Mouse (Mus musculus) spleen, postnatal 10 days (tissue): ENCODE results near the gene Tdo2.

ENCODE experiments used
- DNase-seq, 2 experiments: peaks; one replicate each; pipeline ENCODE4 v3.0.0; 2021 to 2022; ENCODE audit warnings: low spot score in 2 of 2

The Tdo2 gene

DNA sequence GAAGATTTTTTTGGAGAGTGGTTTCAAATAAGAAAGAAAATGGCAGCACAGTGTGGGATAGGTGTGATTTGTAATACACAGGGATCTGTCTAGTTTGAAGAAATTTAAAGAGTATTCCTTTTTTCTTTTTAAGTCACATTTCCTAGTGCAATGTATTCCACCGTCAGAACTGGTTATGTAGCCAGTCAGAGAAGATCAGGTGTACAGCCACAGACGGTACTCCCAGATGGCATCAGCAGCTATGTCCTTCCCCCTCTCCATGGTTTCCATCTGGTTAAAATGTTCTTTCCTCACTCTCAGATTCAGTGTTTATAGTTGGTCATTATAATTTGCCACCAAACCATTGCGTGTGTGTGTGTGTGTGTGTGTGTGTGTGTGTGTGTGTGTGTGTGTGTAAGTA is 32.9 kb downstream of the Tdo2 start:
- no peak for DNase-seq

DNA sequence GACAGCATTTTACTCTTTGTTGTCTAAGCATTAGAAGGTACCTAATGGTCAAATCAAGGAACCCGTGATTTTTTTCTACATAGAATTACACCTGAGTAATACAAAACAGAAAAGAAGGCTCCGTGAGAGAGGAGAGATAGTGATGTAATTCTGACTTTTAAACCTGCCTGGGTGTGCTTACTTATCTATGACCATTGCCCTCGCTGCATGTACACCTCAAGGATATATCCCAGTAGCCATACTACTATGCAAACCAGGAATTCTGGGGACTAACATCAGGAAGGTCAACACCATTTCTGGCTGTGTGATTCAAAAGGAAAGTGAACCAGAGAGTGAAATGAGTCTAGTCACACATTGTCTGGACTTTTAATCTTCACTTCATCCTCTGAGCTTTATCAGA is 33.7 kb downstream of the Tdo2 start:
- DNase-seq: no peak

DNA sequence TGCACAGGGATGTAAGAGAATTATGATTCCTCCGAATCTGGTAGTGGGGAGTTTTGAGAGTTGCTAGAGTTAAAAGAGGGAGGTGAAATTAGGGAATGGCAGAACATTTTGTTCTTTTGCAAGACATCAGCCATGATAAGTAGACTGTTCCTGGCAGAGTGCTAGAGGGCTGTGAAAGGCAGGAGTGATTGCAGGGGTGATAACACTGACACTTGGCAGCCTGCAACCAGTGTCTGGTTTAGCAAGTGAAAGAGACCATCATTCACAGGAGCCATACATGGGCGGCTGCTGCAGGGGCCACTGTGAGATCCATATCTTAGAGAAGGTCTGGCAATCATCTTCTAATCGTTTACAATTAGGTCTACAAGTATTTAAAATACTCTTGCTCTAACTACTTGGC is 37.1 kb downstream of the Tdo2 start:
- DNase-seq: no peak

- no peak for DNase-seq
These were observed 42.7 kb downstream of the Tdo2 start for GRCm38 (mm10) chr3:81933348-81933747.

DNA sequence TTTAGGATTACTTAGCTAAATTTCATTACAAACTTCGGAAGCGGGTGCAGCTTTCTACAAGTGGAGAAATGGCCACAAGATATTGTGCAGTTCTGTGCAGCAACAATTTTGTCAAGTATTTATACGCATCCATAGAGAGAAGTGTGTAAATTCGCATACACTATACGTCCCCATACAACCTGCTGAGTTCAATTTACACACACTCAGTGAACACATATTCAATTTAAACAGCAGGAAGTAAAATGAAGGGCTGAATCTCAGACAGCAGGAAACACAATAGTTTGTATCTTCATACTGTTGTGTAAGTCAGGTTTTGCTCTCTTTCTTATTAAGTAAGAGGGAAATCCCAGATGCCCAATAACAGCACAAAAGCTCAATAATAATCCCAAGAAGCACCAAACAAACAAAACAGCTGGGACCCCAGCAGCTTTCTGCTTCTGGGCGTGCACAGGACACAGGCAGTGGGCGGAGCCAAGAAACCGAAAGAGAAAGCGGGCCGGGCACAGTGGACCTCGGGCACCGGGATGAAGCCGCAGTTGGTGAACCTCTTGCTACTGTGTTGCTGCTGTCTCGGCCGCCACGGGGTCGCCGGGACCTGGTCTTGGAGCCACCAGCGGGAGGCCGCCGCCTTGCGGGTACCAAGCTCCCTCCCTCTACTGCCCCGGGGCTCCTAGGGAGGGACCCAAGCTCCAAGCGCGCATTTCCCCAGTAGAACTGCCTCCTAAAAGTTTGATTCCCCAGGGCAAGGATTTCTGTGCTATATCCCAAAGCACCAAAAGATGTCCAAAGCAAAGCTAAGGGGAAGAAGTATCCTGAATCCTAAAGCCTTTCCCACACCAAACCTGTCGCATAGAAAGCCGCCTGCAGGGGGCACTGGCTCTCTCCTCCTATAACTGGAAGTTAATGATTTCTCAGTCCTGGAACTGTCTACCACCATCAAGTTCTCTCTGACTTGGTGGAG is 43.6 kb downstream of the Tdo2 start, which contains the start of gene Ctso:
Gene Ctso, plus strand, starts transcription at position 461 of the 961 bp plus-strand sequence.
- peak; percentile 80 to 90 for DNase-seq

- no peak for DNase-seq
These were observed 44.3 kb downstream of the Tdo2 start for GRCm38 (mm10) chr3:81931695-81932094.

DNA sequence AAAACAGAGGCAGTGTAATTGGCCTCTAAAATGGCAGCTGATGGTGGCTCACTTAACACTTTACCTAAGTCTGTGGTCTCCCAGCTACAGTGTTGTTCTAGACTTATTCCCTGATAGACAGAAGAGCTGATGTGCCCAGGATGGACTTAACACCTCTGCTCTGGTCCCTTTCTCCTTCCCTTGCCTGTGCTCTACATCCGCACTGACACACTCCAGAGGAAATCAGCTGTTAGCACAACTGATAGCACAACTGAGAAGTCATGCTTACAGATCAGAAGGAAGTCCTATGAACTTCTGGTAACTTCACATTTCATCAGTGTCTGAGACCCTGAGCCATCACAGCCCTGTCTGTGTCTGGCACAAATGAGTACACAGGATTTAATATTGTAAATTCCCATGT is 46.9 kb downstream of the Tdo2 start:
- no peak for DNase-seq

GRCm38 (mm10) chr3:81926764-81927325 is 49.2 kb downstream of the Tdo2 start:
- no peak for DNase-seq

- peak in 1 of 2 experiments; percentile 55 for DNase-seq
These were observed 50.1 kb downstream of the Tdo2 start for GRCm38 (mm10) chr3:81925856-81926255.

- peak in 1 of 2 experiments; percentile 44 for DNase-seq
These were observed 51.1 kb downstream of the Tdo2 start for GRCm38 (mm10) chr3:81924931-81925330.

GRCm38 (mm10) chr3:81922910-81923309 is 53.1 kb downstream of the Tdo2 start:
- no peak for DNase-seq

GRCm38 (mm10) chr3:81919681-81920080 is 56.3 kb downstream of the Tdo2 start:
- DNase-seq: no peak

- no peak for DNase-seq
These were observed 57.8 kb downstream of the Tdo2 start for GRCm38 (mm10) chr3:81918215-81918614.

GRCm38 (mm10) chr3:81917354-81917935 is 58.6 kb downstream of the Tdo2 start:
- no peak for DNase-seq

- DNase-seq: no peak
These were observed 59.8 kb downstream of the Tdo2 start for GRCm38 (mm10) chr3:81916030-81916686.

DNA sequence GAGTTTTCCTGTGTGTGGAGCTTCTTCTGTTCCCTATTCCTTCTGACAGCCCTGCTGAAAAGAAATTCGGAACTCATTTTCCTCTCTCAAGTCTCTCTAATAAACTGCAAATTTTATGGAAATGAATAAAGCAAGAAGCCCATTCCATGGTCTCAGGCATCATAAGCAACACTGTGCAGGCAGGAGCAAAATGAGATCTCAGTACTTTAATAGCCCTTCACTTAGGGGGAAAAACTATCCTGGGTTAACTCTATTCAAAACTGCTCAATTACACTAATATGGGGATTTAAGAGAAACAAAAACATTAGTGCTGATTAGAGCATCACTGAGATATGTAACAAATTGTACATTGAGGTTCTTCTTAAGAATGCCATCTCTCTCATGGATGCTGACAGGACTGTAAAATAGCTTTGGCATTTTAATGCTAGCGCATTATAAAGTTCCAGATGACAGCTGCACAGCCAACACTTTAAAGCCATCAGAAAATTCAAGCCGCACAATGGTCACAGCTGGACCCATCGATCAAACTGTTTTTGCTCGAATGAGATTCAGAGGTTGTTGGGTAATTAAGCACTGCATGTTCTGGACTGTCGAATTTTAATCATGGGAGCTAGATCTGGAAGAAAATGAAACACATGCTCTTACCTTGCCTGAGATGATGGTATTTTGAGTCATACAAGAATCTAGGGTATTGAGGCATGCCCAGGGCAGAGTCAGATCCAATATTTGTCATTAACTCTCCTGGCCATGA is 65.5 kb downstream of the Tdo2 start:
- no peak for DNase-seq
